Mouse (Mus musculus): Measurements from ENCODE around the gene Coro2a.
"Not testable (repeated sequence)": the region's sequence is repeated elsewhere in the genome, so short reads cannot be mapped to it uniquely, and the experiment has no call there.

- TF ChIP-seq CTCF (IDR thresholded peaks at IDR 0.05 in 2 of 3, conservative IDR thresholded peaks at IDR 0.05 in 1 of 3; ENCODE audit: control insufficient read depth in 1 of 3, insufficient read depth in 1 of 3, low read depth in 2 of 3, low read length in 3 of 3, poor library complexity in 1 of 3, severe bottlenecking in 1 of 3); POLR2A (IDR thresholded peaks at IDR 0.05; ENCODE audit: control insufficient read depth in 1 of 2, insufficient read depth in 1 of 2, low read depth in 1 of 2, low read length in 2 of 2, poor library complexity in 1 of 2); POLR2AphosphoS2 (IDR thresholded peaks at IDR 0.05; ENCODE audit: low read length); CHD2 (IDR thresholded peaks at IDR 0.05; ENCODE audit: low read length); NRF1 (IDR thresholded peaks at IDR 0.05; ENCODE audit: insufficient read depth, low read depth, low read length, poor library complexity, severe bottlenecking); EP300 (IDR thresholded peaks at IDR 0.05; ENCODE audit: low read depth in 1 of 2, low read length in 2 of 2); POLR2AphosphoS5 (IDR thresholded peaks at IDR 0.05; ENCODE audit: borderline replicate concordance, low read depth, low read length); TBP (IDR thresholded peaks at IDR 0.05; ENCODE audit: low read depth, low read length); E2F4 (IDR thresholded peaks at IDR 0.05; ENCODE audit: borderline replicate concordance, low read depth, low read length): not testable (repeated sequence)
Measured at GRCm38 (mm10) chr4:46633565-46633964, 31.6 kb upstream of the Coro2a start.
